Mouse (Mus musculus) adrenal gland (tissue): ENCODE results near the gene Eif3i.

Experiments
- intact Hi-C: fragments of 180-260 bp; cut with DNase I; formaldehyde crosslinking; loops from one replicate; pipeline ENCODE4 v1.15.1; 2025
- microRNA-seq, 2 experiments: library from miRNA; unstranded; fragments of <30 nt; microRNA quantifications; one replicate each; pipeline ENCODE4; 2019

Gene Eif3i

DNA sequence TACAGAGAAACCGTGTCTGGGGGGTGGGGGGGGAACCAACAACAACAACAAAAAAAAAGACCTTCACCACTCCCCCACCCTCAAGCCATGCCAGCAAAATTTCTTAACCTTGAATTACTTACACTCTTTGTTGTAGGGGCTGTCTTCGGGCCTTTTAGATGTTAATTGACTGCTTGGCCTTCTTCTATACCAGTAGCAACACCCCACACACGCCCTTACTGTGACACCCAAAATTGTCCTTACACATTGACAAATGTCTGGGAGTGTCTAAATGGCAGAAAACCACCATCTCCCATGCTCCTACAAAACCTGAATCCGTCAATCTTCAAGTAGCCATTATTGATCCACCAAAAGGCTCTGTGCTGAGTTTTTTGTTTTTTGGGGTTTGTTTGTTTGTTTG, 56.3 kb downstream of the Eif3i start:
- intact Hi-C loops = loop anchor here (5.0 to 10.0 kb wide), 2 partner anchors 47 to 61 kb away; partner anchors contain the start of genes Eif3i and Tmem234

DNA sequence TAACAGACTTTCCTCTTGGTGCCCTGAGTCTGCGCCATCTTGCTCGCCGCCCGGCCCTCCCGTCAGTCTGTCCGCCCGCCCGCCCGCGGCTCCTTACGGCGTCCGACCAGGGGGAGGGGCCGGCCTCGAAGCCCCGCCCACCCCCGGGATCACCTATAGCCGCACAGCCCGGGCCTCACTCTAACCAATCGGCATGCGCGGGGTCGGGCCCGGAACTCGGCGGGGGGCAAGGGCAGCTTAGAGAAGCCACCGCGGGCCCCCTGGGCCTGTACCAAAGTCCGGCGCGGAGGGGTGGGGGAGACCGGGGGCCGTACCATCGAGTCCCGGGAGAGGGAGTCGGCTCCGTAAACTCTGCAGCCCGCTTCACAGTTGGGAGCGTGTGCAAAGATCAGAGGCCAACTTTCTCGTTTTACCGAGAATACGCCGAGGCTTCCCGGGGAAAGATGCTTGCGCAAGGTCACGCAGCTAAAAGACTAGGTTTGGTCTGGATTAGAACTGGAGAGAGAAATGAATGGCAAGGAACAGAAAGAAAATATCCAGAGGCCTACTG, 57.8 kb downstream of the Eif3i start, which contains the start of gene Hdac1:
Gene Hdac1, minus strand, starts transcription at position 122 of the 550 bp plus-strand sequence.
- intact Hi-C loops = loop anchor here (5.0 to 10.0 kb wide), 2 partner anchors 45 to 62 kb away; partner anchors contain the start of genes Eif3i and Tmem234

Small RNA genes within 50 kb of the gene (microRNA-seq; reads per million reads assigned to microRNA genes)
- gene Mir8119 = 0 reads per million in 2 experiments
